Mouse (Mus musculus) thymus, adult 2 months (tissue): Measurements from ENCODE around the gene Dgkh.

Experiments
- CTCF ChIP-seq: fragments of 200-500 bp; IDR thresholded peaks from 2 replicates; pipeline ENCODE4 v1.5.1; 2012; ENCODE audit warnings: mild to moderate bottlenecking, control low read depth, low read length, moderate library complexity, borderline replicate concordance; ENCODE audit not compliant: control insufficient read depth, poor library complexity, insufficient read depth; ENCODE audit errors: extremely low read depth
- POLR2A ChIP-seq: fragments of 200-500 bp; IDR thresholded peaks from 2 replicates; pipeline ENCODE4 v1.6.1; 2012; ENCODE audit warnings: mild to moderate bottlenecking, low read length, control low read depth, moderate library complexity; ENCODE audit not compliant: control insufficient read depth, poor library complexity, insufficient read depth; ENCODE audit errors: extremely low read depth

DNA sequence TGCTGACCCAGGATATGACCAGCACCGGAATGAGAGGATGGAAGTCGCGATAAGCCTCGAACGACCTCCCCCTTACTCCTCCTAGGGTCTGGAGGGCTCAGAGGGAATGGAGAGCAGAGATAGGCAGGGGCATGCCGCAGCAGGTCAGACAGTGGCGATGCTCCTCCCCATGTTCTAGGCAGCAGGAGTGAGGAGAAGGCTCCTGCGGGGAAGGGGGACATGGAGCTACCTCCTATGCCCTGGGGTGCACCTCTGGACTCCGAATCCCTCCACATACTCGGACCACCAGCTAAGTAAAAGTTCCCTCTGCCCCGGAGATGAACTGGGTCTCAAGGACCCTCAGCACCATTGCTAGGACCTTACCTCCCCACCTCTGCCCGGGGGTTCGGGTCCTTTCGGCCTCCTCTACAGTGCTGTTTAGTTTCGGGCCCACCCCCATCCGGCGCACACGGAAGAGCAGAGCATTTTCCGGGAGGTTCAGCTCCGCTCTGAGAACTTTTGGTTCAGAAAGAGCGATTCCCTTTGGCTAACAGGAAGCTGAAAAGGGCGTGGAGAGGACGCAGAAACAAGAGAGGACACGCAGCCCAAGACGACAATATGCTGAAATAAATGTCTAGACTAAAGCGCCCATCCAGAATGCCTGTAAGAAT is 7.1 kb downstream of the Dgkh start:
- TF ChIP-seq CTCF (no peak), POLR2A (no peak)
